Mouse (Mus musculus) midbrain, embryonic 12.5 days (tissue): ENCODE measurements at regions not wholly inside any gene's neighbourhood (a gene's known extent, or its start where the extent isn't known, plus 50 kb on each side); places are given as distances from the start of the nearest gene placed in this dataset.

Source experiments
- ATAC-seq: fragments of 200-750 bp; cut with Nextera tagmentation; 2 replicates; pipeline ENCODE4 v1.8.0; 2017; ENCODE audit warnings: low read depth, moderate TSS enrichment, moderate library complexity; ENCODE audit not compliant: low FRiP score
- H3K27ac ChIP-seq: fragments of 300-500 bp; sonication (generic); replicated peaks from 2 replicates; pipeline ENCODE4 v1.5.1; 2016; ENCODE audit warnings: mild to moderate bottlenecking
- H3K27me3 ChIP-seq: fragments of 300-500 bp; sonication (generic); 2 replicates; pipeline ENCODE4 v1.6.1; 2016; ENCODE audit warnings: mild to moderate bottlenecking
- H3K36me3 ChIP-seq: fragments of 300-500 bp; sonication (generic); 2 replicates; pipeline ENCODE4 v1.6.1; 2016
- H3K4me1 ChIP-seq: fragments of 300-500 bp; sonication (generic); 2 replicates; pipeline ENCODE4 v1.6.1; 2016
- H3K4me2 ChIP-seq: fragments of 300-500 bp; sonication (generic); replicated peaks from 2 replicates; pipeline ENCODE4 v1.6.1; 2016; ENCODE audit warnings: mild to moderate bottlenecking, moderate library complexity
- H3K4me3 ChIP-seq: fragments of 300-500 bp; sonication (generic); 2 replicates; pipeline ENCODE4 v1.5.1; 2016; ENCODE audit warnings: mild to moderate bottlenecking
- H3K9ac ChIP-seq: fragments of 300-500 bp; sonication (generic); replicated peaks from 2 replicates; pipeline ENCODE4 v1.6.1; 2016; ENCODE audit warnings: mild to moderate bottlenecking, moderate library complexity
- H3K9me3 ChIP-seq: fragments of 300-500 bp; sonication (generic); 2 replicates; pipeline ENCODE4 v1.6.1; 2016; ENCODE audit warnings: mild to moderate bottlenecking
- WGBS: fragments of 180-500 bp; shearing (Covaris S2); methylation state at CpG from one replicate; pipeline ENCODE4 v1.1.7; 2016; 5-methylcytosine and 5-hydroxymethylcytosine counted together

DNA sequence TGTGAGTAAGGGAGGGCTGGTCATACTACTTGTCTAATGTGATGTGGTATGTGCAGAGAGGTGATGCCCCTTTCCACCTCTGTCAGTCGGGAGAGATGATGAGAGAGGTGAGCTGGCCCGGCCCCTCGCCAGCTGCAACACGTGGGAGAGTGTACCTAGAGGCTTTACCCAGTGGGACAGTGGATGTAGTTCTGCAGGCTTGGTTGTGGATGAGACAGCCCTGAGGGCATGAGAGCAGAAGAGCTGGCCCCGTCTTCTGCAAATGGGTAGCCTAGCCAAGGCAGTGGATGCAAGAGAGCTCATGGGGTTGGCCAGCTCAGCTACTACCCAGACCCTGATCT lies 88.1 kb upstream of the Gnai1 start:
- no peak overlapping the region for H3K27ac ChIP-seq
- 90% methylated on average over 5 of the region's 5 CpGs for WGBS
- no peaks in the 10 kb centered on the region for H3K9me3 ChIP-seq
- H3K27me3 ChIP-seq, result no peaks in the 10 kb centered on the region
- H3K36me3 ChIP-seq, result no peaks in the 10 kb centered on the region
- no peaks in the 10 kb centered on the region for H3K4me1 ChIP-seq
- ATAC-seq, result 0 out of 2 replicates have a peak, but pooled peaks have one; percentile 19
- no peak overlapping the region for H3K4me3 ChIP-seq
- no peak overlapping the region for H3K4me2 ChIP-seq
- no peak overlapping the region for H3K9ac ChIP-seq

- Histone ChIP-seq H3K27me3 (no peaks in the 10 kb centered on the region), H3K36me3 (no peaks in the 10 kb centered on the region), H3K9me3 (no peaks in the 10 kb centered on the region), H3K4me3 (no peak overlapping the region), H3K4me2 (no peak overlapping the region), H3K4me1 (no peaks in the 10 kb centered on the region), H3K9ac (no peak overlapping the region), H3K27ac (no peak overlapping the region)
- WGBS, result 88% methylated on average over 14 of the region's 14 CpGs
- peak; percentile 7; the same call in 1 of the 2 replicates for ATAC-seq
These were observed 87.6 kb upstream of the Gnai1 start for GRCm38 (mm10) chr5:18447665-18448329.

- H3K4me3 ChIP-seq, result no peak overlapping the region
- H3K4me1 ChIP-seq, result no peaks in the 10 kb centered on the region
- H3K9me3 ChIP-seq, result no peaks in the 10 kb centered on the region
- H3K27ac ChIP-seq, result no peak overlapping the region
- peak; percentile 65; the same call in 1 of the 2 replicates for ATAC-seq
- WGBS, result 26% methylated on average over 8 of the region's 8 CpGs
- no peaks in the 10 kb centered on the region for H3K27me3 ChIP-seq
- H3K36me3 ChIP-seq, result no peaks in the 10 kb centered on the region
- H3K9ac ChIP-seq, result no peak overlapping the region
- no peak overlapping the region for H3K4me2 ChIP-seq
These were observed 85.8 kb upstream of the Gnai1 start for GRCm38 (mm10) chr5:18445969-18446368.

DNA sequence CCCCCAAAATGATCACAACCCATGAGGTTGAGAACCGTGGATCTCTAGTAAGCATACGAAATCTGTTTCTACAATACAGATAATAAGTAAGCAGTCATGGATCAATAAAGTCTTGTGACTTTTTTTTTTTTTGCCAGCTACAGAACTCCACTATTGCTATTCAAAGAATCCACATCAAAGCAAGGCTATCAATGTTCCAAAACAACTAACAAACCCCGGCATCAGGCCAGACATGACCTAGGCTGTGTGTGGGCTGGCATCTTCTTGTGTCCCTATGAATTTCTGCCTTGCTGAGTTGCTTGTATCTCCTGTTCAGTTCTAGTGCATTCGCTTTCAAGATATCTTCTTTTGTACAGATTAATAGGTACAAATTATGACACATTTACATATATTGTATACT lies 79.8 kb upstream of the Gnai1 start:
- no peak overlapping the region for H3K4me3 ChIP-seq
- no peak overlapping the region for H3K9ac ChIP-seq
- no peak overlapping the region for H3K27ac ChIP-seq
- no peak for ATAC-seq
- WGBS, result 90% methylated on average over 4 of the region's 4 CpGs
- no peak overlapping the region for H3K4me2 ChIP-seq
- no peaks in the 10 kb centered on the region for H3K9me3 ChIP-seq
- no peaks in the 10 kb centered on the region for H3K36me3 ChIP-seq
- H3K27me3 ChIP-seq, result no peaks in the 10 kb centered on the region
- no peaks in the 10 kb centered on the region for H3K4me1 ChIP-seq

DNA sequence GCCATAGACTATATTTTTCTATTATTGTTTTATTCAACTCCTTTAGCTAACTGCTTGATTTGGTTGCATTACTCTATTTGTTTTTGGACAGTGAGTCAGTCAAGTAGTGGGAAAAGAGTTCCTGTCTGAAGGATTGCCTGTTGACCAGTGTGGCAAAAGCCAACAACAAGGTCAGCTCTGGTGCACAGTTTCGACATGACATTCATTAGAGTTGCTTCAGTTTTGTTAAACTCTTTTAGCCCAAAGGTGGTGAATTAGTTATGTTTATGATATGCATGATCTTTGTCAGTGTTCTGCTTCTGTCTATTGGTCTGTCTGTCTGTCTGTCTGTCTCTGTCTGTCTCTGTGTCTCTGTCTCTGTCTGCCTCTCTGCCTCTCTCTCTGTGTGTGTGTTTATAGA lies 79.1 kb upstream of the Gnai1 start:
- no peak for ATAC-seq
- Histone ChIP-seq H3K9me3 (no peaks in the 10 kb centered on the region), H3K9ac (no peak overlapping the region), H3K27me3 (no peaks in the 10 kb centered on the region), H3K36me3 (no peaks in the 10 kb centered on the region), H3K4me3 (no peak overlapping the region), H3K27ac (no peak overlapping the region), H3K4me2 (no peak overlapping the region), H3K4me1 (no peaks in the 10 kb centered on the region)
- WGBS, result 73% methylated on average over 1 of the region's 1 CpGs

GRCm38 (mm10) chr5:18436099-18436748 lies 76.1 kb upstream of the Gnai1 start:
- Histone ChIP-seq H3K36me3 (no peaks in the 10 kb centered on the region), H3K4me2 (no peak overlapping the region), H3K4me1 (no peaks in the 10 kb centered on the region), H3K9me3 (no peaks in the 10 kb centered on the region), H3K9ac (no peak overlapping the region), H3K4me3 (no peak overlapping the region), H3K27me3 (no peaks in the 10 kb centered on the region), H3K27ac (no peak overlapping the region)
- WGBS, result 79% methylated on average over 6 of the region's 6 CpGs
- no peak for ATAC-seq

- 92% methylated on average over 2 of the region's 2 CpGs for WGBS
- Histone ChIP-seq H3K4me3 (no peak overlapping the region), H3K4me2 (no peak overlapping the region), H3K27me3 (no peaks in the 10 kb centered on the region), H3K4me1 (no peaks in the 10 kb centered on the region), H3K9me3 (no peaks in the 10 kb centered on the region), H3K36me3 (no peaks in the 10 kb centered on the region), H3K9ac (no peak overlapping the region), H3K27ac (no peak overlapping the region)
- no peak for ATAC-seq
These were observed 74.1 kb upstream of the Gnai1 start for GRCm38 (mm10) chr5:18434245-18434644.

DNA sequence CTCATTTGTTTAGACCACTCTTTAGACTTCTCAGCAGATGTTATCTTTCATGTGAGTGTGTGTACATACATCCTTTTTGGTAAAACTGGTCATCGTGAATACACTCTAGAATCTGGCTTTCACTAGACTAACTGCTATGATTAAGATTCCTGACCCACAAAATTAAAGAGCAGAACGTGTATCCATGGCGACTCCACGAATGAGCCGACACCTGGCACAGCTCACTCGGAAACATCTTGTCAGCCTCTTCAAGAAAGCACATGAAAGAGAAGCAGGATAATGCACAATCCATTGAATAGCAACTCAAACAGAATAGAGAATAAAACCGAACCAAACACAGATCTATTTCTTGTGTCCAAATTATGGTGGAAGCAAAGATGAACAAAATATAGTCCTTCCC lies 73.1 kb upstream of the Gnai1 start:
- ATAC-seq, result no peak
- H3K36me3 ChIP-seq, result no peaks in the 10 kb centered on the region
- WGBS, result 47% methylated on average over 7 of the region's 7 CpGs

GRCm38 (mm10) chr5:18425098-18425497 lies 64.9 kb upstream of the Gnai1 start:
- Histone ChIP-seq H3K4me3 (no peak overlapping the region), H3K4me1 (no peaks in the 10 kb centered on the region), H3K9me3 (no peaks in the 10 kb centered on the region), H3K27me3 (no peaks in the 10 kb centered on the region), H3K27ac (no peak overlapping the region), H3K9ac (no peak overlapping the region), H3K4me2 (no peak overlapping the region), H3K36me3 (no peaks in the 10 kb centered on the region)
- WGBS, result 74% methylated on average over 4 of the region's 4 CpGs
- no peak for ATAC-seq

More for the DNA sequence above, 73.1 kb upstream of the Gnai1 start:
- H3K27ac ChIP-seq, result no peak overlapping the region
- H3K9ac ChIP-seq, result no peak overlapping the region
- H3K27me3 ChIP-seq, result no peaks in the 10 kb centered on the region
- no peak overlapping the region for H3K4me3 ChIP-seq
- H3K4me1 ChIP-seq, result no peaks in the 10 kb centered on the region
- H3K4me2 ChIP-seq, result no peak overlapping the region
- H3K9me3 ChIP-seq, result no peaks in the 10 kb centered on the region

- Histone ChIP-seq H3K27ac (no peak overlapping the region), H3K4me2 (no peak overlapping the region), H3K27me3 (no peaks in the 10 kb centered on the region), H3K9ac (no peak overlapping the region), H3K9me3 (no peaks in the 10 kb centered on the region), H3K36me3 (no peaks in the 10 kb centered on the region), H3K4me3 (no peak overlapping the region), H3K4me1 (no peaks in the 10 kb centered on the region)
- 52% methylated on average over 3 of the region's 3 CpGs for whole genome bisulfite sequencing
- ATAC-seq, result no peak
These were observed 54.7 kb upstream of the Gnai1 start for GRCm38 (mm10) chr5:18414892-18415291.
